Mouse (Mus musculus) kidney, adult 2 months (tissue): ENCODE results near the gene Dtnb. TPM values are rescaled to one million over a fixed set of nuclear protein-coding genes. Genes with fewer than 3 reads are reported as not detected.

Experiments used
- DNase-seq: peaks from one replicate; pipeline ENCODE4 v3.0.0; 2021
- H3K27ac ChIP-seq: fragments of 200-500 bp; 2 replicates; pipeline ENCODE4 v1.5.1; 2012; ENCODE audit warnings: low read depth, low read length, control low read depth, inconsistent platforms; ENCODE audit not compliant: insufficient read depth
- H3K27me3 ChIP-seq: fragments of 200-500 bp; replicated peaks from 2 replicates; pipeline ENCODE4 v1.6.1; 2012; ENCODE audit warnings: mild to moderate bottlenecking, moderate library complexity, low read length, inconsistent platforms; ENCODE audit not compliant: control insufficient read depth, insufficient read depth
- H3K36me3 ChIP-seq: fragments of 200-500 bp; 2 replicates; pipeline ENCODE4 v1.6.1; 2012; ENCODE audit warnings: mild to moderate bottlenecking, moderate library complexity, low read length, inconsistent platforms; ENCODE audit not compliant: control insufficient read depth, insufficient read depth
- H3K4me1 ChIP-seq: fragments of 200-500 bp; 2 replicates; pipeline ENCODE4 v1.6.1; 2011; ENCODE audit warnings: low read length; ENCODE audit not compliant: control insufficient read depth, insufficient read depth
- H3K4me3 ChIP-seq: fragments of 200-500 bp; 2 replicates; pipeline ENCODE4 v1.5.1; 2011; ENCODE audit warnings: mild to moderate bottlenecking, low read depth, low read length, control low read depth; ENCODE audit not compliant: insufficient read depth
- CTCF ChIP-seq: fragments of 200-500 bp; conservative IDR thresholded peaks from 2 replicates; pipeline ENCODE4 v1.5.1; 2011; ENCODE audit warnings: low read depth, mild to moderate bottlenecking, control low read depth, low read length, moderate library complexity, mixed read lengths; ENCODE audit not compliant: insufficient read depth, insufficient read length
- POLR2A ChIP-seq: fragments of 200-500 bp; IDR thresholded peaks from one replicate; pipeline ENCODE4 v1.6.1; 2011; ENCODE audit warnings: low read depth, low read length, control low read depth
- WGBS: fragments of 180-500 bp; shearing (Covaris S2); methylation state at CpG from one replicate; pipeline ENCODE4 v1.1.7; 2018; 5-methylcytosine and 5-hydroxymethylcytosine counted together
- polyA plus RNA-seq: library from polyadenylated mRNA; depleted of rRNA; stranded (reverse); fragments of >200 nt; gene quantifications from 2 replicates; pipeline ENCODE4 v1.2.3, GENCODE M21; 2012

Gene Dtnb
- polyA plus RNA-seq, 1 experiment = 60.5 TPM

GRCm38 (mm10) chr12:3764191-3764804, 192.1 kb downstream of the Dtnb start:
- H3K36me3 ChIP-seq = no peaks in the 10 kb centered on the region

GRCm38 (mm10) chr12:3767360-3767759, 195.2 kb downstream of the Dtnb start:
- H3K4me1 ChIP-seq = no peaks in the 10 kb centered on the region
- WGBS = 81% methylated on average over 8 of the region's 8 CpGs
- no peaks in the 10 kb centered on the region for H3K36me3 ChIP-seq
- TF ChIP-seq POLR2A = no peak
- no peak for TF ChIP-seq CTCF
- no peak overlapping the region for H3K4me3 ChIP-seq
- H3K27me3 ChIP-seq = no peaks in the 10 kb centered on the region
- no peak for DNase-seq
- H3K27ac ChIP-seq = no peak overlapping the region

More at GRCm38 (mm10) chr12:3764191-3764804, 192.1 kb downstream of the Dtnb start:
- no peaks in the 10 kb centered on the region for H3K27me3 ChIP-seq
- WGBS = 60% methylated on average over 3 of the region's 3 CpGs
- H3K27ac ChIP-seq = no peak overlapping the region
- peaks cover 1% of the 10 kb centered on the region; the same call in 1 of the 2 replicates for H3K4me1 ChIP-seq
- no peak for TF ChIP-seq CTCF
- H3K4me3 ChIP-seq = no peak overlapping the region
- DNase-seq = peak; percentile 51

- 69% methylated on average over 4 of the region's 4 CpGs for WGBS
- no peaks in the 10 kb centered on the region for H3K27me3 ChIP-seq
- peak; percentile 65 for DNase-seq
- H3K27ac ChIP-seq = no peak overlapping the region
- H3K4me1 ChIP-seq = no peaks in the 10 kb centered on the region
- H3K4me3 ChIP-seq = no peak overlapping the region
- no peak for TF ChIP-seq POLR2A
- TF ChIP-seq CTCF = no peak
- H3K36me3 ChIP-seq = no peaks in the 10 kb centered on the region
These were observed 196.2 kb downstream of the Dtnb start for GRCm38 (mm10) chr12:3768391-3768790.

- Histone ChIP-seq H3K4me3 (no peak overlapping the region), H3K36me3 (no peaks in the 10 kb centered on the region), H3K27me3 (no peaks in the 10 kb centered on the region), H3K4me1 (no peaks in the 10 kb centered on the region), H3K27ac (no peak overlapping the region)
- no peak for DNase-seq
- TF ChIP-seq POLR2A (no peak), CTCF (no peak)
- 86% methylated on average over 2 of the region's 2 CpGs for WGBS
These were observed 198.4 kb downstream of the Dtnb start for GRCm38 (mm10) chr12:3770546-3770945.

- Histone ChIP-seq H3K4me1 (no peaks in the 10 kb centered on the region), H3K4me3 (no peak overlapping the region), H3K27ac (no peak overlapping the region), H3K36me3 (no peaks in the 10 kb centered on the region), H3K27me3 (no peaks in the 10 kb centered on the region)
- WGBS = 94% methylated on average over 2 of the region's 2 CpGs
- DNase-seq = no peak
- no peak for TF ChIP-seq POLR2A
- TF ChIP-seq CTCF = no peak
These were observed 198.9 kb downstream of the Dtnb start for GRCm38 (mm10) chr12:3771080-3771479.

- no peak for DNase-seq
- TF ChIP-seq CTCF = no peak
- TF ChIP-seq POLR2A = no peak
- Histone ChIP-seq H3K27me3 (no peaks in the 10 kb centered on the region), H3K36me3 (no peaks in the 10 kb centered on the region), H3K4me1 (peaks cover 10% of the 10 kb centered on the region), H3K4me3 (no peak overlapping the region), H3K27ac (no peak overlapping the region)
- 93% methylated on average over 3 of the region's 3 CpGs for WGBS
These were observed 201.5 kb downstream of the Dtnb start for GRCm38 (mm10) chr12:3773643-3774042.

GRCm38 (mm10) chr12:3776015-3776414, 203.8 kb downstream of the Dtnb start:
- H3K36me3 ChIP-seq = no peaks in the 10 kb centered on the region
- DNase-seq = no peak
- H3K27me3 ChIP-seq = no peaks in the 10 kb centered on the region
- peaks cover 27% of the 10 kb centered on the region for H3K4me1 ChIP-seq
- H3K27ac ChIP-seq = no peak overlapping the region
- TF ChIP-seq POLR2A (no peak), CTCF (no peak)
- 97% methylated on average over 2 of the region's 2 CpGs for WGBS
- H3K4me3 ChIP-seq = no peak overlapping the region

GRCm38 (mm10) chr12:3777682-3778081, 205.5 kb downstream of the Dtnb start:
- Histone ChIP-seq H3K27ac (peak overlapping the region; percentile 90), H3K4me1 (peaks cover 30% of the 10 kb centered on the region), H3K4me3 (no peak overlapping the region), H3K27me3 (no peaks in the 10 kb centered on the region), H3K36me3 (no peaks in the 10 kb centered on the region)
- TF ChIP-seq CTCF = no peak
- TF ChIP-seq POLR2A = no peak
- WGBS = 37% methylated on average over 5 of the region's 5 CpGs
- DNase-seq = peak; percentile 90
